Mouse (Mus musculus) hindbrain, embryonic 13.5 days (tissue): Measurements from ENCODE around the gene Pkmyt1. TPM values are rescaled to one million over a fixed set of nuclear protein-coding genes. Genes with fewer than 3 reads are reported as not detected.

Experiments used
- ATAC-seq: fragments of 200-750 bp; cut with Nextera tagmentation; 2 replicates; pipeline ENCODE4 v1.8.0; 2017; ENCODE audit warnings: moderate TSS enrichment; ENCODE audit not compliant: low FRiP score
- H3K27ac ChIP-seq: fragments of 300-500 bp; sonication (generic); 2 replicates; pipeline ENCODE4 v1.5.1; 2015; ENCODE audit warnings: inconsistent platforms, mild to moderate bottlenecking, moderate library complexity
- H3K27me3 ChIP-seq: fragments of 300-500 bp; sonication (generic); 2 replicates; pipeline ENCODE4 v1.6.1; 2015; ENCODE audit warnings: mild to moderate bottlenecking, inconsistent platforms
- H3K36me3 ChIP-seq: fragments of 300-500 bp; sonication (generic); 2 replicates; pipeline ENCODE4 v1.6.1; 2015; ENCODE audit warnings: mild to moderate bottlenecking, inconsistent platforms
- H3K4me1 ChIP-seq: fragments of 300-500 bp; sonication (generic); replicated peaks from 2 replicates; pipeline ENCODE4 v1.6.1; 2015; ENCODE audit warnings: inconsistent platforms
- H3K4me2 ChIP-seq: fragments of 300-500 bp; sonication (generic); 2 replicates; pipeline ENCODE4 v1.6.1; 2015; ENCODE audit warnings: inconsistent platforms, mild to moderate bottlenecking, moderate library complexity
- H3K4me3 ChIP-seq: fragments of 300-500 bp; sonication (generic); 2 replicates; pipeline ENCODE4 v1.5.1; 2015; ENCODE audit warnings: mild to moderate bottlenecking, inconsistent platforms
- H3K9ac ChIP-seq: fragments of 300-500 bp; sonication (generic); 2 replicates; pipeline ENCODE4 v1.6.1; 2015; ENCODE audit warnings: mild to moderate bottlenecking, inconsistent platforms
- H3K9me3 ChIP-seq: fragments of 300-500 bp; sonication (generic); 2 replicates; pipeline ENCODE4 v1.6.1; 2016; ENCODE audit warnings: inconsistent platforms
- WGBS: fragments of 180-500 bp; shearing (Covaris S2); methylation state at CpG from one replicate; pipeline ENCODE4 v1.1.7; 2015; 5-methylcytosine and 5-hydroxymethylcytosine counted together
- polyA plus RNA-seq: library from polyadenylated mRNA; unstranded; fragments of >200 nt; fragmentation: Nextera tagmentation; extraction: Ambion mirVana; gene quantifications from 2 replicates; pipeline ENCODE4 v1.2.1, GENCODE M21; 2015

The Pkmyt1 gene
- 18.0 and 18.8 TPM in 2 replicates for polyA plus RNA-seq

DNA sequence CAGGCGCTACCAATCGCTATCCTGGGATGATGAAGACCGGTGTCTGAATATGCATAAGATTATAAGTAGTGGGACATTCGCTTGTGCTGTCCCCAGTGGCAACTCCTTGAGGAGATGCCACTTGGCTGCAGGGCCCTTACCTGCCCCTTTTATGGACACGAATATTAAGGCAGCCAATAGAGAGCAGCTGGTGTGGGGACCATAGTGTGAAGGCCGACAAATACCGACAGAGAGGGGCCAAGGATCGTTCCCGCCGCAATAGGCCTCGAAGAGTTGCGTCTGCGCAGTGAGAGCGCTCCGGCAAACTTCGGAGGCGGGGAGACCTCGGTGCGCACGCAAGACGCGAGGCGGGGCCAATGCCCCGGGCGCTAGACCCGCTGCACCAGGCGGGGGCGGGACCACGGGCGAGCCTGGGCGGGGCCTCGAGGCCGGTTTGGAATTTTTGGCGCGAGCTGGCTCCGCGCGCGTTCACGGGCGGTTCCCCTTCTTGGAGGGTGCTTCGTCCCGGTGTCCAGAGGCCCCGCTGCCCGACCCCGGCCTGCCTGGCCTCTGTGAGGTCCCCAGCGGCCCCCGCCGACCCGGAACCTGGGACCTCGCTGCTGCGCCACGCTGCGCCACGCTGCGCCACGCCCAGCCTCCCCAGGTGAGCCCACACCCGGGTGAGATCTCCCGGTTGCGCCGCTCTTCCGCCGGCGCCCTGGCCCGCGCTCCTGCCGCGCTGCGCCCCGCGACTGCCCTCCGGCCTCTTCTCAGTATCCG, at the start of gene Pkmyt1:
Gene Pkmyt1 (plus strand): TSS at position 338 of the 759 bp plus-strand sequence.
- peak; percentile 94 for ATAC-seq
- WGBS = 2% methylated on average over 57 of the region's 73 CpGs
- peaks cover 16% of the 10 kb centered on the region for H3K4me1 ChIP-seq
- peak within 1 kb of the TSS; percentile 91 for H3K4me2 ChIP-seq
- 0 out of 2 replicates have a peak, but pooled peaks cover 5% of the 10 kb centered on the region for H3K27me3 ChIP-seq
- H3K9me3 ChIP-seq = no peaks in the 10 kb centered on the region
- H3K4me3 ChIP-seq = peak within 1 kb of the TSS; percentile 78
- peak within 1 kb of the TSS; percentile 75 for H3K27ac ChIP-seq
- no peaks in the 10 kb centered on the region for H3K36me3 ChIP-seq
- peak within 1 kb of the TSS; percentile 79 for H3K9ac ChIP-seq

DNA sequence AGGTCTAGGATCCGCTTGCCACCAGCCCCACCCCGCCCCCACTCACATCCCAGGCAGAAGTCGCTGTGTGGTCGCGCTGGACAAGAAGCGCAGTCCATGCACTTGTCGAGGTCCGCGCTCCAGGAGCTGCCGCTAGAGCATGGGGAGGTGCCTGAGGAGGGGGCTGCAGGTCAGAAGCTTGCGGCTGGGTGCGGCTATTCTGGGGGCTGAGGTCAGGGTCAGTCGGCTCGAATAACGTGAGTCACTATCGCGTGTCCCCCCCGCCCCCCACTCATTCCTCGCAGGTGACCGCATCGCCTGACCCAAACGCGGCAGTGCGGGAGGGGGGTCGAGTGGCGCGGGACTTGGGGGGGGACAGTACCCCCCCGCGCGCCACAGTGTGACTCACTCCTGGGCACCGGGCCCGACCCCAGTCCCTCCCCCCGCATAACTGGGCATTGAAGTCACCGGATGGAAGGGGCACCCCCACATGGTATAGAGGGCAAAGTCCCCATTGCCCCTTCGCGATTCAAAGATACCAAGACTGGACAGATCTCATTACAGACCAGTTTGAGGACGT, 49.6 kb upstream of the Pkmyt1 start:
- Histone ChIP-seq H3K27ac (no peak overlapping the region), H3K9me3 (no peaks in the 10 kb centered on the region), H3K9ac (peak overlapping the region; percentile 65), H3K36me3 (no peaks in the 10 kb centered on the region), H3K4me2 (peak overlapping the region; percentile 84), H3K4me1 (peaks cover 55% of the 10 kb centered on the region), H3K27me3 (peaks cover 70% of the 10 kb centered on the region), H3K4me3 (peak overlapping the region; percentile 47)
- WGBS = 1% methylated on average over 37 of the region's 37 CpGs
- no peak for ATAC-seq

DNA sequence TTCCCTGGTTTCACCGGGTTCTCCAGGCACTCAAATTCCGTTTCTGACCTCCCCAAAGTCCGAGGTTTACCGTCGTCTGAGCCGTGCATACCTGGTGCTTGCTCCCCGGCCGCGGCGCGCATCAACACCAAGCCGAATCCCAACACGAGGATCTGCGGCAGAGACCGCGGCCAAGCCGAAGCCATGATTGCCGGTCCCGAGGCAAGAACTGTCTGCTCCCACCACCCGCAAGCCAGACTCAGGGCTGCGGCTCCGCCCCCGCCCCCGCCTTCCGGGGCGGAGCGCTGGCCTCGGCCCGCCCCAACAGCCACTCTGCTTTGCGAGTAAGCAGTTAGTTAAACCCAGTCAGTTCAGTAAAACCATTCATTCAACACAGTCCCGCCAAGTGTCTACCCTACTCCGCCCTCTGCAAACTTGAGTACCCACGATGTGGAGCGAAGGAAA, 48.9 kb upstream of the Pkmyt1 start, which contains the start of gene Tnfrsf12a:
Gene Tnfrsf12a (minus strand): TSS at position 233 of the 444 bp plus-strand sequence.
- ATAC-seq = 0 out of 2 replicates have a peak, but pooled peaks have one; percentile 3
- Histone ChIP-seq H3K4me3 (peak within 1 kb of the TSS; percentile 47), H3K4me1 (peaks cover 50% of the 10 kb centered on the region), H3K4me2 (peak within 1 kb of the TSS; percentile 84), H3K27me3 (peaks cover 77% of the 10 kb centered on the region), H3K36me3 (no peaks in the 10 kb centered on the region), H3K9ac (peak within 1 kb of the TSS; percentile 65), H3K9me3 (no peaks in the 10 kb centered on the region), H3K27ac (no peak within 1 kb of the TSS)
- WGBS = under 1% methylated on average over 34 of the region's 34 CpGs

DNA sequence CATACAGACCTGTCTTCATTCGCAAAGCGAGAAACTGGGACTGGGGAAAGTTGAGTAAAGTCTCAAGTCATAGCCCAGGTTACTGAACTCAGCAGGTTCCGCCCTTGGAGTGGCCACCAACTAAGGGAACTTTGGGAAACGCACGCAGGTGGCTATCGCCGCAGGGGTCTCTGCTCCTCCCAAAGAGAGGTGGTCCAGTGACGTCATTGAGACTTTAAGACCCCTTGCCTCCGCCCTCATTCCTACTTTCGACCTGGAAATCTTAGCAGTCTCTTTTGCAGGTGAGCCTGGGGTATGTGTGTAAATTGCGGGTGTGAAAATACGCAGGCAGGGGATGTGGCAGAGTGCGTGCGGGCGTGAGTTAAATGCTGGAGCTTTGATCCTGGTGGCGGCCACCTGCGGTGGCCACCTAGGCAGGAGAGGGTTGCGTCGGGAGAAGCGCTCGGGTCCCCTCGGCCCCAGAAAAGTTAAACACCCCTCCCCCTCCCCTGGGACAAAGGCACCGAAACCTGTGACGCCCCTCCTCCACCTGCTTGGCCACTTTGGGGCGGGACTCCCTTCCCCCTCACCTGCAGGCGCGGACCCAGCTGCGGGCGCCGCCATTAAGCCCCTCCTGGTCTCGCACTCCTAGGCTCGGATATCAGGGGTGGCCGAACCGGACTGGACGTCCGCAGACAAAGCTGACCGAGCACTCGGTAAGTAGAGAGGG, 46.9 kb upstream of the Pkmyt1 start, which contains the start of gene Cldn6:
Gene Cldn6 (plus strand): TSS at position 123 of the 709 bp plus-strand sequence.
- H3K4me3 ChIP-seq = peak within 1 kb of the TSS; percentile 5
- no peaks in the 10 kb centered on the region for H3K36me3 ChIP-seq
- H3K9ac ChIP-seq = no peak within 1 kb of the TSS
- H3K4me2 ChIP-seq = peak within 1 kb of the TSS; percentile 32
- H3K9me3 ChIP-seq = no peaks in the 10 kb centered on the region
- H3K27me3 ChIP-seq = peaks cover 98% of the 10 kb centered on the region
- peaks cover 55% of the 10 kb centered on the region for H3K4me1 ChIP-seq
- WGBS = 2% methylated on average over 38 of the region's 38 CpGs
- no peak for ATAC-seq
- no peak within 1 kb of the TSS for H3K27ac ChIP-seq

DNA sequence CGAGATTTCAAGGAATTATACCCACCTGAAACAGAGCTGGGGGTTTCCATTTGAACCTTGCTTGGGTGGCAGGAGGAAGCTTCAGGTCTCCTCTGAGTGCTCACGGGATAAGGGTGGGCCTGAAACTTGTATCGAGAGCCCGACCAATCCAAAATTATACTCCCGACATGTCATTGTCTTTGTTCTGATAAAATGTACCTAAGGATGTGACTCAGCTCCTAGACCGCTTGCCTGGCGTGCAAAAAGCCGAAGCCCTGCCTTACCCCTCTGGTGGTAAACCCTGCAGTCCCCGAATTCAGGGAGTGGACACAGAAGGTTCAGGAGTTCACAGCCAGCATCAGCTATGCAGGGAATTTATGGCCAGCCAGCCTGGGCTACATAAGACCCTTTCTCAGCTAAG, 45.8 kb upstream of the Pkmyt1 start:
- H3K9me3 ChIP-seq = no peaks in the 10 kb centered on the region
- no peak for ATAC-seq
- peaks cover 47% of the 10 kb centered on the region for H3K4me1 ChIP-seq
- H3K27ac ChIP-seq = no peak overlapping the region
- peaks cover 94% of the 10 kb centered on the region for H3K27me3 ChIP-seq
- WGBS = 78% methylated on average over 9 of the region's 9 CpGs
- H3K4me2 ChIP-seq = no peak overlapping the region
- no peak overlapping the region for H3K9ac ChIP-seq
- no peaks in the 10 kb centered on the region for H3K36me3 ChIP-seq
- H3K4me3 ChIP-seq = no peak overlapping the region

DNA sequence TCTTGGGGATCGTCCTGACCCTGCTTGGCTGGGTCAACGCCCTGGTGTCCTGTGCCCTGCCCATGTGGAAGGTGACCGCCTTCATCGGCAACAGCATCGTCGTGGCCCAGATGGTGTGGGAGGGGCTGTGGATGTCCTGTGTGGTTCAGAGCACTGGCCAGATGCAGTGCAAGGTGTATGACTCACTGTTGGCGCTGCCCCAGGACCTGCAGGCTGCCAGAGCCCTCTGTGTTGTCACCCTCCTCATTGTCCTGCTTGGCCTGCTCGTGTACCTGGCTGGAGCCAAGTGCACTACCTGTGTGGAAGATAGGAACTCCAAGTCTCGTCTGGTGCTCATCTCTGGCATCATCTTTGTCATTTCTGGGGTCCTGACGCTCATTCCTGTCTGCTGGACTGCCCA, 45.0 kb upstream of the Pkmyt1 start:
- ATAC-seq = no peak
- WGBS = 77% methylated on average over 10 of the region's 10 CpGs
- no peak overlapping the region for H3K4me2 ChIP-seq
- no peak overlapping the region for H3K4me3 ChIP-seq
- no peak overlapping the region for H3K27ac ChIP-seq
- peaks cover 40% of the 10 kb centered on the region for H3K4me1 ChIP-seq
- no peak overlapping the region for H3K9ac ChIP-seq
- no peaks in the 10 kb centered on the region for H3K36me3 ChIP-seq
- no peaks in the 10 kb centered on the region for H3K9me3 ChIP-seq
- H3K27me3 ChIP-seq = peaks cover 88% of the 10 kb centered on the region

DNA sequence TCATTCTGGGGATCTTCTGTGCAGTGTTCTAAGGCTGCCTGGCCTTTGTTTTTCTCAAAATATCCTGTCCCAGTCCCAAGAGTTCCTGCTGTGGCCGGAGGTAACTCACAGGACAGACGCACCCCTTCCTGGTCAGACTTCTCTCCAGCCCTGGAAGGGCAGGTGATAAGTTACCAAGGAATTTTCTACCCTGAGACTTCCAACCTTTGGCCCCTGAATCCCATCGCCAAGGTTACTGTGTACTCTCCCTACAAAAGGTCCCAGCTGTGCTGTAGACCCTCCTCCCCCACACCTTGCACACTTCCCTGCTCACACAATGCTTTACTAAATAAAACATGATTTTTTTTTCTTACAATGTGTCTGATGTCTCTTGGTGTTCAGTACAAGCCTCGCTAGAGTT, 44.0 kb upstream of the Pkmyt1 start:
- Histone ChIP-seq H3K4me2 (no peak overlapping the region), H3K4me1 (peaks cover 30% of the 10 kb centered on the region), H3K4me3 (no peak overlapping the region), H3K36me3 (no peaks in the 10 kb centered on the region), H3K9ac (0 out of 2 replicates have a peak overlapping the region, but pooled peaks have one; percentile 13), H3K9me3 (no peaks in the 10 kb centered on the region), H3K27ac (no peak overlapping the region), H3K27me3 (peaks cover 78% of the 10 kb centered on the region)
- ATAC-seq = no peak
- WGBS = 71% methylated on average over 4 of the region's 4 CpGs

DNA sequence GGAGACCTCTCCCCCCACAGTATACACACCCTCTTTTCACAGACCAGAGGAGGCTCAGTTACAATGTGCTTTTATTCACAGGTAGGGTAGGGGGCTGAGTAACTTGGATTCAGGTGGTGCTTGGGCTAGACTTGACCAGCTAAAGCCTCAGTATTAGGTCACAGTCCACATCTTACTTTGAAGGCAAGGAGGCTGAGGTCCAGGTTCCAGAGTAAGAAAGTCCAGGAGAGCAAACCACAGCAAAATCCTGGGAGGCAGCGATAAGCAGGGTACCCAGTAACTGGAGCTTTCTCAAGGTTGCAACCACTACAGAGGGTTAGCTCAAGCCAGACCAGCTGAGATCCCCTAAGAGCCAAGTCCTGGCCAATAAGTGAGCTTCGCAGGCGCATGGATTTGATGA, 43.6 kb upstream of the Pkmyt1 start:
- Histone ChIP-seq H3K9me3 (no peaks in the 10 kb centered on the region), H3K4me3 (no peak overlapping the region), H3K9ac (no peak overlapping the region), H3K36me3 (no peaks in the 10 kb centered on the region), H3K27me3 (peaks cover 75% of the 10 kb centered on the region), H3K27ac (no peak overlapping the region), H3K4me1 (peaks cover 25% of the 10 kb centered on the region), H3K4me2 (no peak overlapping the region)
- WGBS = 73% methylated on average over 3 of the region's 3 CpGs
- ATAC-seq = no peak

DNA sequence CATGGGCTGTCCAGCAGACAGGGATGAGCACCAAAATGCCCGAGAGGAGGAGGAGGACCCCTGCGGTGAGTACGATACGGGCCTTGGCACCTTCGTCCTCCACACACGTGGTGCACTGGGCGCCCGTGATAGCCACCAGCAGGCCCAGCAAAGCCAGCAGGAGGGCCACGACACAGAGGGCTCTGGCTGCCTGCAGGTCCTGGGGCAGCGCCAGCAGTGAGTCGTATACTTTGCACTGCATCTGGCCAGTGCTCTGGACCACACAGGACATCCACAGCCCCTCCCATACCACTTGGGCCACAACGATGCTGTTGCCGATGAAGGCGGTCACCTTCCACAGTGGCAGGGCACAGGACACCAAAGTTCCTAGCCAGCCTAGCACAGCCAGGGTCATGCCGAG, 42.9 kb upstream of the Pkmyt1 start:
- 24% methylated on average over 15 of the region's 15 CpGs for WGBS
- Histone ChIP-seq H3K4me1 (peaks cover 24% of the 10 kb centered on the region), H3K36me3 (no peaks in the 10 kb centered on the region), H3K9ac (peak overlapping the region; percentile 15; the same call in 1 of the 2 replicates), H3K27me3 (peaks cover 68% of the 10 kb centered on the region), H3K27ac (no peak overlapping the region), H3K9me3 (no peaks in the 10 kb centered on the region), H3K4me3 (no peak overlapping the region; the same call in 1 of the 2 replicates), H3K4me2 (0 out of 2 replicates have a peak overlapping the region, but pooled peaks have one; percentile 25)
- no peak for ATAC-seq

DNA sequence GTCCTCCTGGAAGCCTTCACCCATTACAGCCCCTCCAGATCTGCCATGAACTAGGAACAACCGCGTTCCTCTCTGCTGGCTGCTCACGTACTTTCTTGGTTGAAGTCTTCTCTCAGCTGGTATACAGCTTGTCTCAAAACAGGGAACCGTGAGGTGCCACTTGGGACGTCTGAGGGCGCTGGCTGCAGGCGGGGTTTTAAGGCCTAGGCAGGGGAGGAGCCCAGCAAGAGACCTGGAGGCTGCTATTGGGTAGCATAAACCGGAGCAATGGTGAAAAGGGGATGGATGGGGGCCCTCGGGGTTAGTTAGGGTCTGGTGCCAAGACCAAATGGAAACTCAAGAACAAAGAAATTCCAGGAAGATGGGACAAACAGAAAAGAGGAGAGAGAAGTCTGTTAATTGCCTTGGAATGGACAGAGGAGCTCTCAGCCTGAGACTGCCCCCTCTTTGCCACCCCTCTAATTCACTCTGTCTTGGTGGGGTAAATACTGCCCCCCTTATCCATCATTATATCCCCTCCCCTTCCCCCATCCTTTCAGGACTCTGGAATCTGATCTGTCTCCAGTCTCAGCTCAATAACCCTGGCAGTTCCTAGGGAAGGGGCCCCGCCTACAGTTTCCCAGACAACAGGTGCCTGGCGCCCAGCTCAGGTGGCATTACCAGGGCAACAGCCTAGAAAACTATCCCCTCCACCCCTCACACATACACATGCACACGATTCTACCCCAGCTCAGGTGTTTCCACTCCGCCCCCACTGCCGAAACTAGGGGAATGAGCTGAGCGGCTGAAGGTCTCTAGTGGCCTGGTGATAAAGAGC, 42.1 kb upstream of the Pkmyt1 start, which contains the start of gene Cldn9:
Gene Cldn9 (minus strand): TSS at position 171 of the 817 bp plus-strand sequence.
- H3K4me2 ChIP-seq = 0 out of 2 replicates have a peak within 1 kb of the TSS, but pooled peaks have one; percentile 25
- H3K27me3 ChIP-seq = peaks cover 59% of the 10 kb centered on the region
- peak; percentile 51; the same call in 1 of the 2 replicates for ATAC-seq
- H3K9me3 ChIP-seq = no peaks in the 10 kb centered on the region
- H3K4me3 ChIP-seq = no peak within 1 kb of the TSS; the same call in 1 of the 2 replicates
- WGBS = 14% methylated on average over 15 of the region's 15 CpGs
- no peaks in the 10 kb centered on the region for H3K36me3 ChIP-seq
- H3K27ac ChIP-seq = no peak within 1 kb of the TSS
- peaks cover 24% of the 10 kb centered on the region for H3K4me1 ChIP-seq
- H3K9ac ChIP-seq = peak within 1 kb of the TSS; percentile 15; the same call in 1 of the 2 replicates

DNA sequence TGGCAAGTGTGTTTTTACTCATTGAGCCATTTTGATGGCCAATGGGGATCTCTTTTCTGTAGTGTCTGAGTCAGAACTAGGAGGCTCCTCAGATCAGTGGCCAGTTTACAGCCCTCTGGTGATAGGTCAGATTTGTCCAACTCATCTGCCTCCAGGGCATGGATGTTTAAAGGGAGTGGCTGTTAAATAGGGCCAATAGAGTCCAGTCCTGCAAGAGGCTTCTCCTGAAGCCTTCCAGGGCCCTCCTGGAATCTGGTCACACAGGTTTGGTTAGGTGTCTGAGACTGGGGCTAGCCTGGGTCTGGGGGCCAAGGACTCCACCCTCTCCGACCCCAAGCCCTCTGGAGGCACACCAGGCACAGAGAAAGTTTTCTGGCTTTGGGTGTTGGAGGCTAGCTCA, 31.6 kb upstream of the Pkmyt1 start:
- Histone ChIP-seq H3K9ac (no peak overlapping the region), H3K4me2 (no peak overlapping the region), H3K4me1 (peaks cover 7% of the 10 kb centered on the region), H3K9me3 (no peaks in the 10 kb centered on the region), H3K4me3 (no peak overlapping the region), H3K27me3 (peaks cover 39% of the 10 kb centered on the region), H3K27ac (no peak overlapping the region), H3K36me3 (no peaks in the 10 kb centered on the region)
- no peak for ATAC-seq
- WGBS = 68% methylated on average over 1 of the region's 1 CpGs
